Mouse (Mus musculus) testis, adult 10 weeks (tissue): ENCODE data around the gene Cpeb3. TPM values are rescaled to one million over a fixed set of nuclear protein-coding genes. Genes with fewer than 3 reads are reported as not detected.

Experiments
- polyA plus RNA-seq: library from polyadenylated mRNA; stranded (reverse); fragments of 350-450 nt; fragmentation: Illumina TruSeq; extraction: RNeasy Lipid Tissue Mini Kit (QIAGEN cat#74804); gene quantifications from one replicate; pipeline ENCODE4 v1.2.3, GENCODE M21; 2014; ENCODE audit warnings: low read depth, low replicate concordance

Gene Cpeb3
- polyA plus RNA-seq, result 21.4 TPM

DNA sequence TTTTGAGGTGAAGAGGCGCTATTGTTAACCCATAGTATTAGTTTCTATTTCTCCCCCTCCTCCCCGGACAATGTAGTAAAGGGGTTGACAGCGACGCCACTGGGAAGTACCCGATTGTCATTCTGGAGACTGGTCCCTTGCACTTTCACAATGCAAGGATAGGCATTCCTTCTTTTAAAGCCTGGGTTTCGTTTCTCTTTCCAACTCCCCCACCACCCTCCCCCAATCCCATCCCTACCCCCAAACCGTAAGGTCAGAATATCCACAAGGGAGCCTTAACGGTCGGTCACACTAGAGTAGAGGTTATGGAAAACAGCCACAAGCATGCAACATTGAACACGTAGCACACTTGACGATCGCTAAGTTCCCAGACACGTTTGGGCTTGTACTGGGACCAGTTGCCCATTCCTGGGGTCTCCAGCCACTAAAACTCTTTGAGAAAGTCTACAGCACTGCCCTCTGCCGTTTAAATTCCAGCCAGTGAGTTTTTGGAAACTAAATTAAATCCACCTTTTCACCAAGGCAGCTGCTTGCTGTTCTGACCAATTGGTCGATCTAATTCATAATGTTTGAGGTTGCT lies at the start of gene Cpeb3:
TSS of gene Cpeb3 (minus strand) at position 426 of the 580 bp plus-strand sequence.

GRCm38 (mm10) chr19:37207303-37208175 lies 862 bp downstream of the Cpeb3 start, which contains the start of gene March5:
TSS of gene March5 (plus strand) at chr19:37207543.

Other genes with a start within 250 kb of the Cpeb3 start
- gene March5, start 1.1 kb downstream of the Cpeb3 start, polyA plus RNA-seq, result 96.8 TPM
- gene Ide, start 129.3 kb upstream of the Cpeb3 start, polyA plus RNA-seq, result 275 TPM
- gene Kif11, start 167.8 kb upstream of the Cpeb3 start, polyA plus RNA-seq, result 62.2 TPM
- gene Hhex, start 226.2 kb upstream of the Cpeb3 start, polyA plus RNA-seq, result 3.4 TPM